Mouse (Mus musculus): ENCODE measurements around the gene Srpk2. TPM values are rescaled to one million over a fixed set of nuclear protein-coding genes. Genes with fewer than 3 reads are reported as not detected.
"Not testable (repeated sequence)": the region's sequence is repeated elsewhere in the genome, so short reads cannot be mapped to it uniquely, and the experiment has no call there.

Gene Srpk2
- 118 and 124 TPM in 2 replicates for polyA plus RNA-seq (2014; fragmentation: Nextera tagmentation; extraction: Ambion mirVana)

DNA sequence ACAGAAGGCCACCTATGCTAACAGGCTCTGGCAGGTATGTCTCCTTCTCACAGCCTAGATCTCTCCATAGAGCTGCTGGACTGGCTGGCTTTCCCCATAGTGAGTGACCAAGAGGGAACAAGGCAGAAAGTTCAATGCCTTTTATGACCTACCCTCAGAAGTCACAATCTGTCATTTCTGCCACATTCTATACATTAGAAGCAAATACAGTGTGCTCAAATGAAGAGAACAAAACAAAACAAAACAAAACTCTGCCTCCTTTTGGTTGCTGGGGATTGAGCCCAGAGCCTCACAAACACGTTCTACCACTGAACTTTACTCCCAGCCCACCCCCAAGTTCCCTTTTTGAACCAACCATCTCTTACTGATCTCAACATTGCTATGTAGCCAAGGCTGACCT is at the start of gene Srpk2:
Gene Srpk2 (minus strand): TSS at position 101 of the 400 bp plus-strand sequence.
- no peaks in the 10 kb centered on the region for H3K27me3 ChIP-seq (ENCODE audit: control insufficient read depth, insufficient read depth, low read length)
- no peak within 1 kb of the TSS for H3K4me3 ChIP-seq (ENCODE audit: low read depth, low read length)
- H3K27ac ChIP-seq (ENCODE audit: low read depth, low read length) = no peak within 1 kb of the TSS
- no peaks in the 10 kb centered on the region for H3K4me1 ChIP-seq (ENCODE audit: control insufficient read depth, insufficient read depth, low read length)
- no peak for ATAC-seq (ENCODE audit: low read depth)
- H3K36me3 ChIP-seq (ENCODE audit: control insufficient read depth, insufficient read depth, low read length) = no peaks in the 10 kb centered on the region
- no peak within 1 kb of the TSS for H3K9ac ChIP-seq (replicated peaks; ENCODE audit: low read depth, low read length)
- H3K4me2 ChIP-seq (ENCODE audit: low read depth, low read length) = no peak within 1 kb of the TSS
- 74% methylated on average over 1 of the region's 1 CpGs for WGBS
- H3K9me3 ChIP-seq (ENCODE audit: control insufficient read depth, low read length) = no peaks in the 10 kb centered on the region

DNA sequence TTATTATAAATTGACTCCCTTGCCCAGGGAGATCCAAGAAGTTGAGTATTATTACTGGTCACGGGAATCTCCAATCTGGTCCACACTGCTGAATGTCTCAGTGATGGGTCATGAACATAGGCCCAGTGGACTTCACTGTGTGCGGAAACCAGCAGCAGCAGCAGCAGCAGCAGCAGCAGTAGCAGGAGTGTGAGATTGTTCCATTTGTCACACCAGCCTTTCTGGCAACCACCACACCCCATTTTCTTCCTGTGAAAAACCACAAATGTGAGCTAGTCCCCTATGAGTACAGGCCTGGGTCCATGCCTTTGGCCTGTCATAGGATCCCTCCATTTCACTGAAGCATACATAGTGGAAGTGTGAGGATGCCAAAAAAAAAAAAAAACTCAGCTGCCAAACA is 37.5 kb upstream of the Srpk2 start:
- no peak for ATAC-seq (ENCODE audit: low read depth)
- Histone ChIP-seq H3K9ac (replicated peaks; ENCODE audit: low read depth, low read length) (no peak overlapping the region), H3K27ac (ENCODE audit: low read depth, low read length) (no peak overlapping the region), H3K4me1 (ENCODE audit: control insufficient read depth, insufficient read depth, low read length) (no peaks in the 10 kb centered on the region), H3K4me2 (ENCODE audit: low read depth, low read length) (no peak overlapping the region), H3K27me3 (ENCODE audit: control insufficient read depth, insufficient read depth, low read length) (no peaks in the 10 kb centered on the region), H3K9me3 (ENCODE audit: control insufficient read depth, low read length) (no peaks in the 10 kb centered on the region), H3K4me3 (ENCODE audit: low read depth, low read length) (no peak overlapping the region), H3K36me3 (ENCODE audit: control insufficient read depth, insufficient read depth, low read length) (no peaks in the 10 kb centered on the region)
- WGBS = 91% methylated on average over 2 of the region's 2 CpGs

DNA sequence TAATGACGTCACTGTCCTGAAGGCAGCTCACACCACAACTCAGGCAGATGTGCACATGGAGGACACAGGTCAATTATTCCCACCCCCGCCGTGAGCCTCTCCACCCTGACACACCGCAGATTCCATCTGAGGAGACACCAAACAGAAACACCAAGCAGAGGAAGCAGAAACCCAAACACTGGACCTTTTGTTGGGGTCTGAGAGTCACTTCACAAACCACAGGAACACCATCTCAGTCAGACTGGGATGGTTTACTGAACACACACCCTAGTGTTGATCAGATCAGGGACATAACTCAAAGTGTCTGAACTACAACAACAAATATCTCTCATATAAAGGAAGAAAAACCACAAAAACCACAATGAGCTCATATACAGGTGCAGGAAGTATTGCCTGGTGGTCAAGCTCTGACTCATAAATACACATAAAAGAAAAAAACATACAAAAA is 34.5 kb upstream of the Srpk2 start:
- Histone ChIP-seq H3K4me1 (ENCODE audit: control insufficient read depth, insufficient read depth, low read length) (no peaks in the 10 kb centered on the region), H3K9me3 (ENCODE audit: control insufficient read depth, low read length) (no peaks in the 10 kb centered on the region), H3K36me3 (ENCODE audit: control insufficient read depth, insufficient read depth, low read length) (no peaks in the 10 kb centered on the region), H3K4me2 (ENCODE audit: low read depth, low read length) (no peak overlapping the region), H3K27me3 (ENCODE audit: control insufficient read depth, insufficient read depth, low read length) (no peaks in the 10 kb centered on the region), H3K4me3 (ENCODE audit: low read depth, low read length) (no peak overlapping the region), H3K27ac (ENCODE audit: low read depth, low read length) (no peak overlapping the region), H3K9ac (replicated peaks; ENCODE audit: low read depth, low read length) (no peak overlapping the region)
- no peak for ATAC-seq (ENCODE audit: low read depth)
- 94% methylated on average over 4 of the region's 4 CpGs for WGBS

DNA sequence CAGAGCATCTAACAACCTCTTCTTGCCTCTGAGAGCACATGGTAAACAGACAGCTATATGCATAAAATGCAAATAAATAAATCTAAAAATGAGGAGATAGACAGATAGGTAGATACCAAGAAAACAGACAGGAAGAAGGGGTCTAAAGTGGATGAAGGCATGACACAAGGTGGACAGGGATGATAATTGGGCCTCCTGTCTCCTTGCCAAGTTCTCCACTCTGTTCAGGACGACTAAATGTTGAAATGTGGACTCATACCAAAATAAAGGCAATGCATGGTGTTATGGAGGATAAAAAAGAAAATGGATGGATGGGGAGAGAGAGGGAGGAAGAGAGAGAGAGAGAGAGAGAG is 33.7 kb upstream of the Srpk2 start:
- H3K27me3 ChIP-seq (ENCODE audit: control insufficient read depth, insufficient read depth, low read length) = no peaks in the 10 kb centered on the region
- H3K4me1 ChIP-seq (ENCODE audit: control insufficient read depth, insufficient read depth, low read length) = no peaks in the 10 kb centered on the region
- no peaks in the 10 kb centered on the region for H3K36me3 ChIP-seq (ENCODE audit: control insufficient read depth, insufficient read depth, low read length)
- no peaks in the 10 kb centered on the region for H3K9me3 ChIP-seq (ENCODE audit: control insufficient read depth, low read length)
- no peak for ATAC-seq (ENCODE audit: low read depth)
- no peak overlapping the region for H3K4me2 ChIP-seq (ENCODE audit: low read depth, low read length)
- no peak overlapping the region for H3K4me3 ChIP-seq (ENCODE audit: low read depth, low read length)
- no peak overlapping the region for H3K9ac ChIP-seq (replicated peaks; ENCODE audit: low read depth, low read length)
- WGBS = 75% methylated on average over 1 of the region's 1 CpGs
- H3K27ac ChIP-seq (ENCODE audit: low read depth, low read length) = no peak overlapping the region

DNA sequence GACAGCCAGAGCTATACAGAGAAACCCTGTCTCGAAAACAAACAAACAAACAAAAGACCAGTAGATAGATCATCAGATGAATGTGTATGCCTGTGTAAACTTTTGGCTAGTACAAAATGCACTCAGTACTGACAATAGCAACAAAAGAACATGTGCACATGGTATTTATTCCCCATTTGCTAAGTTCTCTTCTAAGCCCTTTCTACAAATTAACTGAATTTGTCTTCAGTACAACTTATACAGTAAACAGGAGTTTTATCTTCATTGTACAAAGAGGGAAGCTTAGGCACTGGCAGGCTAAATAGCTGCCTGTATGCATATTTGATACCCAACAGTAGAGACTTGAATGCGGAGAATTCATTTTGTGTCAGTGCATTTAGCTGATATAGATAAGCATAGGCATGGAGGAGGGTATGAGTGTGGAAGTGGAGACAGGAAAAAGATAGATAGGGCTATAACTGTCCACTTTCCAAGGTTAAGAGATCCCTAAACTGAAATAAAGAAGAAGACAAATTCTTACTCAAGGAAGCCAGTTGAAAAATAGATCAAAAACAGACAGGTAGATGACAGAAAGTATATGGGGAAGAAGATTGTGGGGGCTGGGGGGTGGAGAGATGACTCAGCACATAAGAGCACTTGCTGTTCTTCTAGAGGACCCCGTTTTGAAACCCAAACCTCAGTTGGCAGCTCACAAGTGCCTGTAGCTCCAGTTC is 33.2 kb upstream of the Srpk2 start:
- Histone ChIP-seq H3K4me3 (ENCODE audit: low read depth, low read length) (no peak overlapping the region), H3K27ac (ENCODE audit: low read depth, low read length) (no peak overlapping the region), H3K4me1 (ENCODE audit: control insufficient read depth, insufficient read depth, low read length) (no peaks in the 10 kb centered on the region), H3K4me2 (ENCODE audit: low read depth, low read length) (no peak overlapping the region), H3K9me3 (ENCODE audit: control insufficient read depth, low read length) (no peaks in the 10 kb centered on the region), H3K9ac (replicated peaks; ENCODE audit: low read depth, low read length) (no peak overlapping the region), H3K36me3 (ENCODE audit: control insufficient read depth, insufficient read depth, low read length) (no peaks in the 10 kb centered on the region), H3K27me3 (ENCODE audit: control insufficient read depth, insufficient read depth, low read length) (no peaks in the 10 kb centered on the region)
- 72% methylated on average over 3 of the region's 3 CpGs for WGBS
- no peak for ATAC-seq (ENCODE audit: low read depth)

DNA sequence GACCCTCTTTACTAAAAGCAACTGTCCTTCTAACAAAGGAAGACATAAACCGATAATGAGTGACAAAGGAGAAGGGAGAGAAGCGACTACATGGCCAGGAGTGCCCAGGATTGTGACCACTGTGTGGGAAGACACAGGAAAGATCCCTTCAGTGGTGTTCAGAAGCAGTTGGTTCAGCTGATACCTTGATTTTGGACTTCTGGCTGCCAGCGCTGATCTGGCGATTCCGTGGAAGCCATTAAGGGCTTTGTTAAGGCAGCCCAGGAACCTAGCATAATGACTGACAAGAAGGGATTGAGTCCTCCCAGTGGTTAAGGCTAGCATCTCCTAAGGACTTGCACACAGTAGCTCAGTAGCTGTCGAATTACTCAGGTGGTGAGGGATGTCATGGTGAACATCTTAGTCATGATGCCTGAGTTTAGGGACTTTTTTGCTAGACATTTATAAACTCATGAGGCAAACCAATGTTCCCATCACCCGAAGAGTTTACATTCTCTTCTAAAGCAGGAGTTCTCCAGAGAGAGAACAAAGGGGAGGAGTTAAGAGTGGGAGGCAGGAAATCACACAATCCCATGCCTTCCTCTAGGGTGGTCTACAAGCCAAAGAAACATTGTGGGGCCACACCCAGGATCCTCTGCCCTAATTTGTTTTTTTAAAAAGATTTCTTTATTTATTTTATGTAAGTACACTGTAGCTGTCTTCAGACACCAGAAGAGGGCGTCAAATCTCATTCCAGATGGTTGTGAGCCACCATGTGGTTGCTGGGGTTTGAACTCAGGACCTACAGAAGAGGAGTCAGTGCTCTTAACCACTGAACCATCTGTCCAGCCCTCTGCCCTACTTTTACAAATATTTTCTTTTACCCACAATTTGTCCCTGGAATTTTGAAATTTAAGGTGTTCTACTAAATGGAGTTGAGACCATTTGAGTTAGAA is 29.3 kb upstream of the Srpk2 start:
- Histone ChIP-seq H3K4me2 (ENCODE audit: low read depth, low read length) (no peak overlapping the region), H3K4me1 (ENCODE audit: control insufficient read depth, insufficient read depth, low read length) (no peaks in the 10 kb centered on the region), H3K9me3 (ENCODE audit: control insufficient read depth, low read length) (no peaks in the 10 kb centered on the region), H3K9ac (replicated peaks; ENCODE audit: low read depth, low read length) (no peak overlapping the region), H3K4me3 (ENCODE audit: low read depth, low read length) (no peak overlapping the region), H3K36me3 (ENCODE audit: control insufficient read depth, insufficient read depth, low read length) (no peaks in the 10 kb centered on the region), H3K27me3 (ENCODE audit: control insufficient read depth, insufficient read depth, low read length) (no peaks in the 10 kb centered on the region), H3K27ac (ENCODE audit: low read depth, low read length) (no peak overlapping the region)
- 90% methylated on average over 8 of the region's 8 CpGs for WGBS
- no peak for ATAC-seq (ENCODE audit: low read depth)

DNA sequence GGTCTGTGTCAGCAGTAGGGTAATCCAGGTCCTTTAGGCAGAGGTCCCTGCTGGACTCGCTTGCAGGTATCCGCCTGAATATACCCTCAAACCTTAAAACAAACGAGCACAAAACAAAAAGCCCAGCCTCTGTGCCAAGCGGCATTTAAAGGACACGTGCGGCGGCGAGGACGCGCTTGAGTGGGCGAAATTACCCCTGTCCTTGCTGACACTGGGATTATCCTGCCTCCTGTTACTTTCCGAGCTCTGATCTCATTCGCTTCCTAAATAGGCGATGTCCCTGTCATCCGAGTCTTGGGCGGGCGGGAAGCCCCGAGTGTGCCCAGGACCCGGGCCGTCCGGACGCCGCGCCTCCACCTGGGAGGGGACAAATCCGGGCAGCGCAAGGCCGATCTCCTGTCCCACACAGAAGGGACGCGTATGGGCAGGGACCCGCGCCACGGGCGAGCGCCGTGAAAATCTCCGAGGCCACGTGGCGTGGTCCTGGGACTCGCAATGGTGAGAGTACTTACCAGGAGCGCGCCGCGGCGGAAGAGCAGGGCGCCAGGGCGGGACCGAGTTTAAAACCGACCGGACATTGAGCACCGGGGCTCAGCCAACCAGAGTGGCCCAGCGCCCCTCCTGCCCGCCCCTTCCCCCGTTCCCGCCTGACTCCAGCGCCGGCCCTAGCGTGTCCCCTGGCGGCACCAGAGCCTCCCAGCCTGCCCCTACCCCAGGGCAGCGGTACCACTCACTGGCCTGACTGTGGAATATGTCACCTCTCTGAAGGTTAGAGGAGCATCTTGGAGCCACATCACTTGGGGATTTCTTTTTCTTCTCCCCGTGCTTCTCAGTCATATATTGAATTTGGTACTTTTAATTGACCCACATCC is 27.9 kb upstream of the Srpk2 start:
- 3% methylated on average over 59 of the region's 60 CpGs for WGBS
- H3K4me3 ChIP-seq (ENCODE audit: low read depth, low read length) = peak overlapping the region; percentile 64
- no peaks in the 10 kb centered on the region for H3K36me3 ChIP-seq (ENCODE audit: control insufficient read depth, insufficient read depth, low read length)
- peak overlapping the region; percentile 58 for H3K9ac ChIP-seq (replicated peaks; ENCODE audit: low read depth, low read length)
- H3K27ac ChIP-seq (ENCODE audit: low read depth, low read length) = peak overlapping the region; percentile 4; the same call in 1 of the 2 replicates
- peak; percentile 98 for ATAC-seq (ENCODE audit: low read depth)
- no peaks in the 10 kb centered on the region for H3K4me1 ChIP-seq (ENCODE audit: control insufficient read depth, insufficient read depth, low read length)
- no peaks in the 10 kb centered on the region for H3K9me3 ChIP-seq (ENCODE audit: control insufficient read depth, low read length)
- no peaks in the 10 kb centered on the region for H3K27me3 ChIP-seq (ENCODE audit: control insufficient read depth, insufficient read depth, low read length)
- H3K4me2 ChIP-seq (ENCODE audit: low read depth, low read length) = peak overlapping the region; percentile 68

DNA sequence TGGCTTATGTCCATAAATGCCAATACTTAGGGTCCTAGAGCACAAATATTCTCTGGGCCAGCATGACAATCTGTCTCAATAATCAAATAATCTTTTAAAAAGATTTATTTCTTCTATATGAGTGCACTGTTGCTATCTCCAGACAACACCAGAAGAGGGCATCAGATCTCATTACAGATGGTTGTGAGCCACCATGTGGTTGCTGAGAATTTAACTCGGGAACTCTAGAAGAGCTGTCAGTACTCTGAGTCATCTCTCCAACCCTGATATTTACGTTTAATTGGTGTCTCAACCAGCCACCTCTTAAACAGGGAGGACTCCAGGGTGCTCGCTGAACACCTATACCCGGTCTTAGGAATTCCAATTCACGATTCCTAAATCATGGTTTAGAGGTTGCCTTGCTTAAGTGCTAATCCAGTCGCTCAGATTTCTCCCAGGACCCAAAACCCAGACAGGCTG is 27.3 kb upstream of the Srpk2 start:
- not testable (repeated sequence) for H3K36me3 ChIP-seq (ENCODE audit: control insufficient read depth, insufficient read depth, low read length); H3K27me3 ChIP-seq (ENCODE audit: control insufficient read depth, insufficient read depth, low read length); H3K4me1 ChIP-seq (ENCODE audit: control insufficient read depth, insufficient read depth, low read length); H3K9me3 ChIP-seq (ENCODE audit: control insufficient read depth, low read length)
- Histone ChIP-seq H3K9ac (replicated peaks; ENCODE audit: low read depth, low read length) (peak overlapping the region; percentile 58; the same call in 1 of the 2 replicates), H3K4me2 (ENCODE audit: low read depth, low read length) (peak overlapping the region; percentile 68), H3K27ac (ENCODE audit: low read depth, low read length) (peak overlapping the region; percentile 4; the same call in 1 of the 2 replicates), H3K4me3 (ENCODE audit: low read depth, low read length) (peak overlapping the region; percentile 64)
- WGBS = 51% methylated on average over 6 of the region's 6 CpGs
- ATAC-seq (ENCODE audit: low read depth) = peak; percentile 50
